Mouse (Mus musculus) liver, postnatal 0 days (tissue): ENCODE results near the gene Rhof.

Experiments
- CTCF ChIP-seq: sonication (generic); IDR thresholded peaks from 2 replicates; pipeline ENCODE4 v1.5.1; 2016; ENCODE audit warnings: antibody characterized with exemption, low read depth
- EP300 ChIP-seq: IDR thresholded peaks from 2 replicates; pipeline ENCODE4 v1.6.1; 2016; ENCODE audit warnings: antibody characterized with exemption, low read depth, mild to moderate bottlenecking

GRCm38 (mm10) chr5:123125638-123126406 is 6.7 kb downstream of the Rhof start:
- TF ChIP-seq CTCF: no peak
- TF ChIP-seq EP300: no peak
